Mouse (Mus musculus): ENCODE data around the gene Myh9. TPM values are rescaled to one million over a fixed set of nuclear protein-coding genes. Genes with fewer than 3 reads are reported as not detected.

Gene Myh9
- polyA plus RNA-seq, 1 experiment from 2014 or later, result 32.9 TPM

DNA sequence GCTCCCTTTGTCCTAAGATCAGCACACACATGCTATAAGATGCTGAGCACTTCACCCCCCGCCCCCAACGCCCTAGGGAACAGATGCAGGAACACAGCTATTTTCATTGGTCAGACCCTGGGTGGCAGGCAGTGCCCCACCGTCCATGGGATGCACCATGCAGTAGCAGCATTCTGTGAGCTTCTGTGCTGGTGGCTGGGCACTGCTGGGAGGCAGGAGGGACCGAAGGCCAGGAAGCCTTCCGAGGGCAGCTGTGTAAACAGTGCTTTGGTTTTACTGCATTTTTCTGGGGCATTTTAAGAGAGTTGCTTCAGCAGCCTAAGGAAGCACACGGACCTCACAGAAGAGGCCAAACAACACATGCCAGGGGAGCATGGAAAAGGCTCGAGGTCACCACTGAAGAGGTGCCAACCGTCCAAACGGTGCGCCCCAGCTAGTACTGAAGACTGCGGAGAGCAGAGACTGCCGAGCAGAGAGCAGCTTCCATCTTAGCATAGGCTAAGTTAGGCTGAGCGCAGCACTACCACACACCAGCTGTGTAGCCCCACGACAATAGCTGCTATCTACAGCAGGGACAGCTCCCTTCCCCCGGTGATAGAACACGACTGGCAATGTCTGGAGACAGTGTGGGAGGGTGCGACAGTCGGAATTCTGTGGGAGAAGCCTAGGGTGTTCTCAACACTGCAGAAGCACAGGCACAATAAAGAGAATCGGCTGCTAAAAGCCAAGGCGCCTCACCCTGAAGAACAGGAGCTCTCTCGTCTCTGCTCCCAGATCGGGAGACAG is 57.7 kb downstream of the Myh9 start:
- WGBS, result 70% methylated on average over 22 of the region's 22 CpGs
- no peak for TF ChIP-seq CTCF (IDR thresholded peaks at IDR 0.05; ENCODE audit: low read depth)
- no peak for TF ChIP-seq EP300 (optimal IDR thresholded peaks at IDR 0.05)
- no peak for DNase-seq (ENCODE audit: low spot score)
- no peak overlapping the region for H3K4me2 ChIP-seq (replicated peaks; ENCODE audit: low read depth)
- H3K9ac ChIP-seq (ENCODE audit: low read length), result no peak overlapping the region
- H3K4me3 ChIP-seq (ENCODE audit: low read depth, low read length), result no peak overlapping the region
- ATAC-seq (ENCODE audit: low FRiP score, low TSS enrichment), result no peak
- H3K9me3 ChIP-seq (ENCODE audit: control insufficient read depth, low read length), result no peaks in the 10 kb centered on the region
- H3K4me1 ChIP-seq (replicated peaks; ENCODE audit: control insufficient read depth, insufficient read depth), result no peaks in the 10 kb centered on the region
- H3K27me3 ChIP-seq (ENCODE audit: control insufficient read depth, insufficient read depth, low read length), result no peaks in the 10 kb centered on the region
- H3K36me3 ChIP-seq (ENCODE audit: control insufficient read depth, insufficient read depth, low read length), result peaks cover 87% of the 10 kb centered on the region
- H3K27ac ChIP-seq (replicated peaks), result no peak overlapping the region

DNA sequence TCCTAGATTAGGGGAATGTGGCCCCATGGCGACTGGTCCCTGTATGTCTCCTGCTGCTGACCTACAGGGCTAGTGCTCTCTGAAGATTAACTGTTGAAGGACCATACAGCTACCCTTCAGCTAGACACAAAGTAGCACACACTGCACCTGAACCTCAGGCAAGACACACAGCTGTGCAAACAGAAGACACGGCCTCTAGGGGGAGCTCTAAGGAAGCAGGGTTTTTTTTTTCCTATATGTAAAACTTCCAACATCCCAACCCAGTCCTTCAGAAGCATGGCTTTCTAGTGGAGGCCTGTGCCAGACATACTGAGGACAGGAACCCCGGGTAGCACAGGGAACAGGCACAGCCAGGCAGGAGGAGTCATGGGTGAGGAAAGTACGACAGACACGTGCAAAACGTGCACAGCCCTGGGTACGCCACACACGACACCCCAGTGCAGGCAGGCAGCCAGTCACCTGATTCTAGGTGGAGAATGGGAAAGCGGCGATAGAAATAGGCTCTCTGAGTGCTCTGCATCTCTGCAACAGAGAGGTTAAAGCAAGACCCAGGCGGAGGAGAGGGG is 59.4 kb downstream of the Myh9 start:
- Histone ChIP-seq H3K4me2 (replicated peaks; ENCODE audit: low read depth) (no peak overlapping the region), H3K36me3 (ENCODE audit: control insufficient read depth, insufficient read depth, low read length) (peaks cover 84% of the 10 kb centered on the region), H3K4me3 (ENCODE audit: low read depth, low read length) (no peak overlapping the region), H3K4me1 (replicated peaks; ENCODE audit: control insufficient read depth, insufficient read depth) (no peaks in the 10 kb centered on the region), H3K9ac (ENCODE audit: low read length) (no peak overlapping the region), H3K9me3 (ENCODE audit: control insufficient read depth, low read length) (no peaks in the 10 kb centered on the region), H3K27ac (replicated peaks) (no peak overlapping the region), H3K27me3 (ENCODE audit: control insufficient read depth, insufficient read depth, low read length) (no peaks in the 10 kb centered on the region)
- ATAC-seq (ENCODE audit: low FRiP score, low TSS enrichment) (peak; percentile 32; the same call in 1 of the 2 replicates), DNase-seq (ENCODE audit: low spot score) (peak; percentile 62)
- TF ChIP-seq EP300 (optimal IDR thresholded peaks at IDR 0.05), result no peak
- peak; percentile 78 for TF ChIP-seq CTCF (IDR thresholded peaks at IDR 0.05; ENCODE audit: low read depth)
- 72% methylated on average over 11 of the region's 11 CpGs for WGBS

DNA sequence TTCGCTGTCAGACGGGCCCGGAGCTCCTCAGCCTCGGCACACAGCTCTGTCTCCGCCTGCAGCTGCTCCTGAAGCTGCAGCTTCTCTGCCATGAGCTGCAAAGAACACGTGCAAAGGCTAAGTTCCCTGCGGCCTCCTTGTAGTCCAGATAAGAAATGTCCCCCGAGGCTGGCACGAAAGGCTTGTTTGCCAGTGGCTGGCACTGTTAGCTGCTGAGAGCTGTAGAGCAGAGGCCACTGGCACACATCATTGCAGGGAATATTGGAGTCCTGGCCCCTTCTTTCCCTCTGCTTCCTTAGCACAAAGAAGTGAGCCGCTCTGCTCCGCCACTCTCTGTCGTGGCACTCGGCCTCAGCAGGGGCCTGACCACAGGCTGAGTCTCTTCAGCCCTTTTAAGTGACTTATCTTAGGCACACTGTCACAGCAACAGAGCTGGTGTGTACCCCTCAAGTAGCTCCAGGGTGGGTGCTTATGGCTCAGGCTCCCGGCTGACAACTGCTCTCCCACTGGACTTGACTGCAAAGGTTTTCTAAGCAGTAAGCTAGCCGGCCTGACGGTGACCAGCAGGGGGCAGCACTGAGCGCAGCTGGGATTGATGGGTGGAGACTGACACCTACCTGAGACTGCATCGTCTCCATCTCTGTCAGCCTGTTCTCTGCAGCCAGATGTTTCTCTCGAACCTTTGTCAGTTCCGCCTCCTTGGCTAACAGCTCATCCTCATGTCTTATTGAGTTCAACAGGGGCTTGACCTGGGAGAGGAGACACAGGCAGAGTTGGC is 66.6 kb downstream of the Myh9 start:
- H3K4me3 ChIP-seq (ENCODE audit: low read depth, low read length), result no peak overlapping the region
- peaks cover 80% of the 10 kb centered on the region for H3K36me3 ChIP-seq (ENCODE audit: control insufficient read depth, insufficient read depth, low read length)
- H3K4me1 ChIP-seq (replicated peaks; ENCODE audit: control insufficient read depth, insufficient read depth), result no peaks in the 10 kb centered on the region
- H3K27ac ChIP-seq (replicated peaks), result no peak overlapping the region
- H3K9me3 ChIP-seq (ENCODE audit: control insufficient read depth, low read length), result no peaks in the 10 kb centered on the region
- no peak overlapping the region for H3K4me2 ChIP-seq (replicated peaks; ENCODE audit: low read depth)
- peak; percentile 53; the same call in 1 of the 2 replicates for ATAC-seq (ENCODE audit: low FRiP score, low TSS enrichment)
- 67% methylated on average over 20 of the region's 20 CpGs for WGBS
- no peaks in the 10 kb centered on the region for H3K27me3 ChIP-seq (ENCODE audit: control insufficient read depth, insufficient read depth, low read length)
- H3K9ac ChIP-seq (ENCODE audit: low read length), result no peak overlapping the region
- DNase-seq (ENCODE audit: low spot score), result peak; percentile 86
- TF ChIP-seq EP300 (optimal IDR thresholded peaks at IDR 0.05) (no peak), CTCF (IDR thresholded peaks at IDR 0.05; ENCODE audit: low read depth) (peak; percentile 98)

DNA sequence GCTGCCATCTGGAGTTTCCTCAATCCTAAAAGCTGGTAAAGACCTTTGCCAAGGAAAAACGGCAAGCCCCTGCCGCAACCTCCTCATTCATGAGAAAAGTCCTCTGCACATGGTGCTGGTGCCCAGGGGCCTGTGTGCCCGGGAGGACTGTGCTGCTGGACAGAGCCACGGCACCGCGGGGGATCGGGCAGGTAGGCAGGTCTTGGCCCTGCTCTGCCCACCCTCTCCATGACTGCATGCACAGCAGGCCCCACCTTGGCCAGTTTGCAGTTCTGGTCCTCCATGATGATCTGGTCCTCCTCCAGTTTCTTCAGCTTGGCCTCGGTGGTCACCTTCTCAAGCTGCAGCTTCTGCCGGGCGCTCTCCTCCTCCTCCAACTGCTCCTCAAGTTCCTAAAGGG is 67.7 kb downstream of the Myh9 start:
- 96% methylated on average over 10 of the region's 10 CpGs for WGBS
- no peaks in the 10 kb centered on the region for H3K4me1 ChIP-seq (replicated peaks; ENCODE audit: control insufficient read depth, insufficient read depth)
- DNase-seq (ENCODE audit: low spot score) (no peak), ATAC-seq (ENCODE audit: low FRiP score, low TSS enrichment) (no peak)
- TF ChIP-seq EP300 (optimal IDR thresholded peaks at IDR 0.05), result no peak
- TF ChIP-seq CTCF (IDR thresholded peaks at IDR 0.05; ENCODE audit: low read depth), result no peak
- H3K27me3 ChIP-seq (ENCODE audit: control insufficient read depth, insufficient read depth, low read length), result no peaks in the 10 kb centered on the region
- H3K4me3 ChIP-seq (ENCODE audit: low read depth, low read length), result no peak overlapping the region
- H3K9me3 ChIP-seq (ENCODE audit: control insufficient read depth, low read length), result no peaks in the 10 kb centered on the region
- H3K27ac ChIP-seq (replicated peaks), result no peak overlapping the region
- H3K4me2 ChIP-seq (replicated peaks; ENCODE audit: low read depth), result no peak overlapping the region
- H3K9ac ChIP-seq (ENCODE audit: low read length), result no peak overlapping the region
- peaks cover 80% of the 10 kb centered on the region for H3K36me3 ChIP-seq (ENCODE audit: control insufficient read depth, insufficient read depth, low read length)

DNA sequence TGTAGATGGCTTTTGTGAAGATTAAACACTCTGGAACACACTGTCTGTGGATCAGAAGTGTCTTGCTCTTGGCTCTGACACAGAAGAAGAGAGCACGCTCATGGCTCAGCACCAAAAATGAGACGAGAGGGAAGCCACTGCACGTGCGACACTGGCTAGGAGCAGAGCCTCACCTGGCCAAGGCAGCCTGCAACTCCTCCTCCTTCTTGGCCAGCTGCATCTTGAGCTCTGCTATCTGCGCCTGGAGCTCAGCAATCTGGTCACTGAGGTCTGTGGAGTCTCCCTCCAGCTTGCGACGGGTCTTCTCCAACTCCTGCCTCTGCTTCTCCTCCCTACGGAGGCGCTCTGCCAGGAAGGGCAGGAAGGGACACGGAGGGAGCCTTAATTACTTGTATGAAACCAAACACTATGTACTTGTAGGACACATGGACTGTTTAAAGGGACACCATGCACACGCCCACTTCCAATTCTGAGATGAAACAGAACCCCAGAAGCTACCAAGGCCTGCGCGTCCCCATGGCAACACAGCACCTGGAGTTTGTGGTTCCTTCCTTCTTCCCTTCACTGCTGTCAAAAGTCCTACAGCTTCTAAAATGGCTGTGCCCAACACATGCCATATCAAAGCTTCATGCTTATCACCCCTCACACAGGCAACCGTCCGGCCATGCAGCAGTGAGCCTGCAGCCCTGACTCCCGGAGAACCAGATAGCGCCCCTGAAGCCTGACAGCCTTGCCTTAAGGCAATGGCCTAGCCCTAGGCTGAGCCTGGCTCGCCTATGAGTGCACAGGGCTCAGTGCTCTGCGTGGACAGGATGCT is 68.7 kb downstream of the Myh9 start:
- Histone ChIP-seq H3K9ac (ENCODE audit: low read length) (no peak overlapping the region), H3K27ac (replicated peaks) (no peak overlapping the region), H3K36me3 (ENCODE audit: control insufficient read depth, insufficient read depth, low read length) (peaks cover 81% of the 10 kb centered on the region), H3K4me2 (replicated peaks; ENCODE audit: low read depth) (no peak overlapping the region), H3K9me3 (ENCODE audit: control insufficient read depth, low read length) (no peaks in the 10 kb centered on the region), H3K27me3 (ENCODE audit: control insufficient read depth, insufficient read depth, low read length) (no peaks in the 10 kb centered on the region), H3K4me1 (replicated peaks; ENCODE audit: control insufficient read depth, insufficient read depth) (no peaks in the 10 kb centered on the region), H3K4me3 (ENCODE audit: low read depth, low read length) (no peak overlapping the region)
- 70% methylated on average over 19 of the region's 19 CpGs for WGBS
- ATAC-seq (ENCODE audit: low FRiP score, low TSS enrichment) (peak; percentile 16; the same call in 1 of the 2 replicates), DNase-seq (ENCODE audit: low spot score) (no peak)
- no peak for TF ChIP-seq CTCF (IDR thresholded peaks at IDR 0.05; ENCODE audit: low read depth)

All from stomach, postnatal 0 days (tissue).